Mouse (Mus musculus) thymus, adult 2 months (tissue): ENCODE results near the gene Slc35b1.

Experiments used
- CTCF ChIP-seq: fragments of 200-500 bp; IDR thresholded peaks from 2 replicates; pipeline ENCODE4 v1.5.1; 2012; ENCODE audit warnings: mild to moderate bottlenecking, control low read depth, low read length, moderate library complexity, borderline replicate concordance; ENCODE audit not compliant: control insufficient read depth, poor library complexity, insufficient read depth; ENCODE audit errors: extremely low read depth
- POLR2A ChIP-seq: fragments of 200-500 bp; IDR thresholded peaks from 2 replicates; pipeline ENCODE4 v1.6.1; 2012; ENCODE audit warnings: mild to moderate bottlenecking, low read length, control low read depth, moderate library complexity; ENCODE audit not compliant: control insufficient read depth, poor library complexity, insufficient read depth; ENCODE audit errors: extremely low read depth

GRCm38 (mm10) chr11:95402196-95402595 lies 17.7 kb downstream of the Slc35b1 start:
- TF ChIP-seq CTCF = no peak
- no peak for TF ChIP-seq POLR2A
